Mouse (Mus musculus) liver, embryonic 13.5 days (tissue): Measurements from ENCODE around the gene Lmo7. TPM values are rescaled to one million over a fixed set of nuclear protein-coding genes. Genes with fewer than 3 reads are reported as not detected.

Source experiments
- ATAC-seq: fragments of 200-750 bp; cut with Nextera tagmentation; 2 replicates; pipeline ENCODE4 v1.8.0; 2017; ENCODE audit warnings: low read depth, mild to moderate bottlenecking, moderate number of reproducible peaks, moderate library complexity
- DNase-seq: peaks from one replicate; pipeline ENCODE4 v3.0.0; 2022
- H3K27ac ChIP-seq: fragments of 300-500 bp; sonication (generic); 2 replicates; pipeline ENCODE4 v1.5.1; 2015; ENCODE audit warnings: moderate library complexity, mild to moderate bottlenecking, inconsistent platforms
- H3K27me3 ChIP-seq: fragments of 300-500 bp; sonication (generic); 2 replicates; pipeline ENCODE4 v1.6.1; 2015; ENCODE audit warnings: mild to moderate bottlenecking, inconsistent platforms
- H3K36me3 ChIP-seq: fragments of 300-500 bp; sonication (generic); 2 replicates; pipeline ENCODE4 v1.6.1; 2015; ENCODE audit warnings: mild to moderate bottlenecking, inconsistent platforms
- H3K4me1 ChIP-seq: fragments of 300-500 bp; sonication (generic); replicated peaks from 2 replicates; pipeline ENCODE4 v1.6.1; 2015; ENCODE audit warnings: inconsistent platforms
- H3K4me2 ChIP-seq: fragments of 300-500 bp; sonication (generic); 2 replicates; pipeline ENCODE4 v1.6.1; 2015; ENCODE audit warnings: inconsistent platforms, mild to moderate bottlenecking, moderate library complexity
- H3K4me3 ChIP-seq: fragments of 300-500 bp; sonication (generic); replicated peaks from 2 replicates; pipeline ENCODE4 v1.5.1; 2015; ENCODE audit warnings: mild to moderate bottlenecking, inconsistent platforms
- H3K9ac ChIP-seq: fragments of 300-500 bp; sonication (generic); 2 replicates; pipeline ENCODE4 v1.6.1; 2015; ENCODE audit warnings: mild to moderate bottlenecking, inconsistent platforms
- H3K9me3 ChIP-seq: fragments of 300-500 bp; sonication (generic); replicated peaks from 2 replicates; pipeline ENCODE4 v1.6.1; 2016; ENCODE audit warnings: inconsistent platforms
- WGBS: fragments of 180-500 bp; shearing (Covaris S2); methylation state at CpG from one replicate; pipeline ENCODE4 v1.1.7; 2015; ENCODE audit not compliant: insufficient replicate concordance; 5-methylcytosine and 5-hydroxymethylcytosine counted together
- polyA plus RNA-seq: library from polyadenylated mRNA; unstranded; fragments of >200 nt; fragmentation: Nextera tagmentation; extraction: Ambion mirVana; gene quantifications from 2 replicates; pipeline ENCODE4 v1.2.1, GENCODE M21; 2015

Lmo7 gene
- polyA plus RNA-seq, 1 experiment from 2014 or later = 1.4 TPM

DNA sequence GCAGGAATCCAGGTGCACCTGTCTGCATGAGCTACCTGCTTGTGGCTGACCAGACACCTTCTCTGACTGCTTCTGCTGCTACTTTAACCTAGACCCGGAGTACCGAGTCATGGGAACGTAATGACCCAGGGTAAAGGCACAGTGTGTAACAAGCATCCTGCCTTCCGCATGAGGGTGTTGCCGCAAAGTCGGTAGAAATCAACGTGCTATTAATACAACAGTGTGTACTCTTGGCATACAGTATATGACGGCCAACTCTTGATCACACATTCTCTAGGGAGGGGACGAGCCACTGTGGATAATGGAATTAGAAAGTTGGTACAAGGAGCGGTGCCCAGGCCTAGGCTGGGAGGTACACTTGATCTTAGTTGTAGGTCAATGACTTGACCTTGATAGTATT lies 156.6 kb downstream of the Lmo7 start:
- Histone ChIP-seq H3K27me3 (no peaks in the 10 kb centered on the region), H3K4me3 (no peak overlapping the region), H3K36me3 (no peaks in the 10 kb centered on the region), H3K9ac (no peak overlapping the region), H3K4me2 (no peak overlapping the region), H3K27ac (no peak overlapping the region), H3K4me1 (no peaks in the 10 kb centered on the region), H3K9me3 (no peaks in the 10 kb centered on the region)
- 86% methylated on average over 10 of the region's 10 CpGs for WGBS
- ATAC-seq (no peak), DNase-seq (no peak)

DNA sequence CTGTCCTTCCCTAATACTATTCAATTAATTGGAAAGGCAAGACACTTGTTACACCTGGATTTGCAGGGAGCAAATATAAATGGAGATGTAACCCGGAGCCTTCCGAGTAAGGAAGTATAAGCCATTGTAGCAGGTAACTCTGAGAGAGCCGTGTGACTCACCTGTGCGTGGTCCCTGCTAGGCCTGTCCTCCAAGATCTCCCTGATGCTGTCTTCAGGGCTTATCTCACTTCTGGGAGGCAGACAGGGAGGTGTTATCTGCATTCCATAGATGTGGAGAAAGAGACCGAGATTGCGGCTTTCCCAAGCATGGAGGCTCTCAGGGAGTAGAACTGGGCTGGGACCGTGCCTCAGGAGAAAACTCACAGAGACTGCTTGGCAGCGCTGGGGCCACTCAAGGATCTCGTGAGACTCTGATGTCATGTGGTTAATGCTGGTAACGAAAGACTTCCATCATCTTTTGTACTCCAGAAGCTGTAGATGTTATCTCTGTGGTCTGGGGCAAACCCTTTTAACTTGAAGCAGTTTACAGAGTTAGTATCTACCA lies 162.2 kb downstream of the Lmo7 start:
- DNase-seq (no peak), ATAC-seq (no peak)
- H3K36me3 ChIP-seq = no peaks in the 10 kb centered on the region
- WGBS = 53% methylated on average over 10 of the region's 10 CpGs
- H3K9me3 ChIP-seq = no peaks in the 10 kb centered on the region
- no peak overlapping the region for H3K27ac ChIP-seq
- no peak overlapping the region for H3K9ac ChIP-seq
- H3K4me2 ChIP-seq = no peak overlapping the region
- H3K27me3 ChIP-seq = no peaks in the 10 kb centered on the region
- no peak overlapping the region for H3K4me3 ChIP-seq
- no peaks in the 10 kb centered on the region for H3K4me1 ChIP-seq

DNA sequence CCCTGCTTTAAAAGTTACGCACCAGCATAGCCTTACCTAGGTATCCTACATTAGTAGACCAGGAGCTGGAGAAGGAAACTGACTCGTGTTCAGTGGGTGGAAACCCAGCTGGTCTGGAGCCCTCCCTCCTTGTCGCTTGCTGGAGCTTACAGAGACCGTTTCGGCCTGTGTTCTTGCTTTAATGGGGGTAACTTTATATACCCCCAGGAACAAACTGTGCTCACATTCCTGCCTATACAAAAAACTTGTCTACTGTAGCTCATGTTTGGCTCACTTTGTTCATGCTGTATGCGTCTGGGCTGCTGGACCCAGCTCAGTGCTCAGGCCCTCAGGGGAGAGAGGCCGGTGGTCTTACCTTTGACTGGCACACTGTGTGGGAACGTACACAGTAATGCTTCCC lies 162.7 kb downstream of the Lmo7 start:
- Histone ChIP-seq H3K4me3 (no peak overlapping the region), H3K9ac (no peak overlapping the region), H3K36me3 (no peaks in the 10 kb centered on the region), H3K27me3 (no peaks in the 10 kb centered on the region), H3K4me1 (no peaks in the 10 kb centered on the region), H3K4me2 (no peak overlapping the region), H3K27ac (no peak overlapping the region), H3K9me3 (no peaks in the 10 kb centered on the region)
- no peak for ATAC-seq
- 66% methylated on average over 8 of the region's 8 CpGs for WGBS
- no peak for DNase-seq

DNA sequence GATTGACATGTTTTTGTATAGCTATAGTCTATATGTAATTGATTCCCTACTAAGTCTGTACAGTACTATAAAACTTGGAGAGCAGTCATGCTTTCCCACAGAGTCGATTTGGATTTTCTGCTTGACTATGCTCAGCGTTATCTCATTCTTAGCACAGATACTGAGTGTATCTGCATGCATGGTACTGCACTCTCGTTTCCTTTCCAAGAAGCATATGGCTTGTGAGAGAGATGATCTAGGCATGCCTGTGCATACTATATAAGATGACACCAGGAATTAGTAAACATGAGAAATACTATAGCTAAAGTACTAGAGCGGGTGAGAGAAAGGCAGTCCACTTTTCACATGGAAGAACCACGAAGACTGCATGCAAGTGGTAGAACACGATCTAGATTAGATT lies 163.5 kb downstream of the Lmo7 start:
- Histone ChIP-seq H3K27ac (no peak overlapping the region), H3K4me3 (no peak overlapping the region), H3K27me3 (no peaks in the 10 kb centered on the region), H3K4me1 (no peaks in the 10 kb centered on the region), H3K36me3 (no peaks in the 10 kb centered on the region), H3K4me2 (no peak overlapping the region), H3K9ac (no peak overlapping the region), H3K9me3 (no peaks in the 10 kb centered on the region)
- no peak for DNase-seq
- ATAC-seq = no peak
- 70% methylated on average over 6 of the region's 6 CpGs for WGBS

DNA sequence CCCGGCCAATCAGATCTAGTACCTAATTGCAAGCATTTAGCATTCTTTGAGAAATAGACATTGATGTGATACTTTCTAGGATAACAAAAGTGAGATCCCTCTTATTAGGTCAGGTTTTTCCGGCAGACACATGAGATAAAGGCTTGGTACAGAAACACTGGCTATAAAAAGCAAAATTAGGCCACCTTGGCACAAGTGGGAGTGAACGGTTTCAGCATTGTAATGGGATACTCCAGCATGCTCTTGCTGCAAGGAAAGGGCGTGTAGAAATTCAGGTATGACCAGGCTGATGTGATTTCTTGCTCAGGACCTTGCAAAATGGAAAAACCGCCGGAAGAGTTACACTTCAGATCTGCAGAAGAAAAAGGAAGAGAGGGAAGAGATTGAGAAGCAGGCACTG lies 168.5 kb downstream of the Lmo7 start:
- H3K36me3 ChIP-seq = no peaks in the 10 kb centered on the region
- no peak for DNase-seq
- WGBS = 62% methylated on average over 6 of the region's 6 CpGs

DNA sequence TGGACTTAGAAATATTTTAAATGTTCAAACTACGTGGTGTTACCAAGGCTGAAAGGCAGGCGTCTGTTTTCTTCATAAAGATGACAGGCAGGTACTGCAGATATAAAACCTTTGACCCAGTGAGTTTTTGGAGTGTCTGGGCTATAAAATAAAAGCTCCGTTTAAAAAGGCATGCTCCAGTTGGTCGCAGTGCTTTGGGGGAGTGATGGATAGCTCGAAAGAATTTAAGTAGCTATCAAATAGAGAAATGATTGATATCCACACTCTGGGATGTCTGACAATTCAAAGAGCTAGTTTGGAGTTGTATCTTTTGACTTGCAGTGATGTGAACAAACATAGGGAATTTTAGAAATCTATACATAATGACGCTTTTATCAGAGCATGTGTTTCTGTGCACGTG lies 171.7 kb downstream of the Lmo7 start:
- WGBS = 71% methylated on average over 7 of the region's 7 CpGs
- H3K36me3 ChIP-seq = no peaks in the 10 kb centered on the region
- no peak for DNase-seq

More for the DNA sequence above, 168.5 kb downstream of the Lmo7 start:
- Histone ChIP-seq H3K4me2 (no peak overlapping the region), H3K4me3 (no peak overlapping the region), H3K9me3 (no peaks in the 10 kb centered on the region), H3K27me3 (no peaks in the 10 kb centered on the region), H3K27ac (no peak overlapping the region), H3K9ac (no peak overlapping the region), H3K4me1 (no peaks in the 10 kb centered on the region)
- ATAC-seq = no peak

DNA sequence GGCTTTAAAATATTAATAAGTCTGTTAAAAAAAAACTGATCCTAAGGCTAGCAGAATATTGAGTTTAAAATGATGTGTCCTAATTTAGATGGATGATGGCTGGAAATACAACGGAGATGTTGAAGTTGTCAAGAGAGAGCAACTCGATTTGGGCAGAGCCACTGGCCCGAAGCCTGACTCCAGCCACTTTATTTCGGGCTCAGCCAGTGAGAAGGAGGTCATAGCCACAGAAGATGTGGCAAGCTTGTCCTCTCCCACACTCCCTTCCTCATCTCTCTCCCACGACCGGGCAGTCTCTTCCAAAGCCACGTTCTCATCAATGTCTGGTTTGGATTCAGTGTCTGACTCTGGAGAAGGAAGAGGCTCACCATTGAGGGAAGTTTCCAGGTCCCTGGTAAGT lies 172.2 kb downstream of the Lmo7 start:
- no peak overlapping the region for H3K4me3 ChIP-seq
- H3K27ac ChIP-seq = no peak overlapping the region
- no peaks in the 10 kb centered on the region for H3K4me1 ChIP-seq
- ATAC-seq = no peak
- H3K9ac ChIP-seq = no peak overlapping the region
- 63% methylated on average over 7 of the region's 7 CpGs for WGBS
- no peaks in the 10 kb centered on the region for H3K36me3 ChIP-seq
- no peak for DNase-seq
- no peaks in the 10 kb centered on the region for H3K9me3 ChIP-seq
- no peaks in the 10 kb centered on the region for H3K27me3 ChIP-seq
- H3K4me2 ChIP-seq = no peak overlapping the region

More for the DNA sequence above, 171.7 kb downstream of the Lmo7 start:
- no peak overlapping the region for H3K4me3 ChIP-seq
- no peak for ATAC-seq
- H3K9ac ChIP-seq = no peak overlapping the region
- no peaks in the 10 kb centered on the region for H3K9me3 ChIP-seq
- no peaks in the 10 kb centered on the region for H3K4me1 ChIP-seq
- no peaks in the 10 kb centered on the region for H3K27me3 ChIP-seq
- no peak overlapping the region for H3K4me2 ChIP-seq
- H3K27ac ChIP-seq = no peak overlapping the region

DNA sequence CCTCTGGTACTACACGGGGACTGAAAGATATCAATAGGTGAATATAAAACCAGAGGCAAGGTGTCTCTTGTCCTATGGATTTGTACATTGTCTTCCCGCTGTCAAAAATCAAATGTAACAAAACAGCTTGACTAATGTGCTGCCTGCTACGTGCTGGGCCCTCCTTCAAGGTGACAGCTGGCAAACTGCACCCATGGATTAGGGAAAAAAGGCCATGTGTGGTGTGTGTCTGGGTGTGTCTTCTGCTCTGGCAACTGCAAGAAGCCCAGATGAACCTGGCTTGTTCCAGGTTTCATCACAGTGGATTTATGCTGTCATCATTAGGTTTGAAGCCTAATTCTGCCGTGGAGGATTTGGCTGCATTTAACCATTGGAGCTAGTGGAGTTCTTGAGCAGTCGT lies 174.0 kb downstream of the Lmo7 start:
- WGBS = 56% methylated on average over 5 of the region's 5 CpGs
- no peak overlapping the region for H3K4me2 ChIP-seq
- H3K36me3 ChIP-seq = no peaks in the 10 kb centered on the region
- H3K27me3 ChIP-seq = no peaks in the 10 kb centered on the region
- no peaks in the 10 kb centered on the region for H3K9me3 ChIP-seq
- no peaks in the 10 kb centered on the region for H3K4me1 ChIP-seq
- DNase-seq (no peak), ATAC-seq (no peak)
- H3K27ac ChIP-seq = no peak overlapping the region
- no peak overlapping the region for H3K4me3 ChIP-seq
- H3K9ac ChIP-seq = no peak overlapping the region

DNA sequence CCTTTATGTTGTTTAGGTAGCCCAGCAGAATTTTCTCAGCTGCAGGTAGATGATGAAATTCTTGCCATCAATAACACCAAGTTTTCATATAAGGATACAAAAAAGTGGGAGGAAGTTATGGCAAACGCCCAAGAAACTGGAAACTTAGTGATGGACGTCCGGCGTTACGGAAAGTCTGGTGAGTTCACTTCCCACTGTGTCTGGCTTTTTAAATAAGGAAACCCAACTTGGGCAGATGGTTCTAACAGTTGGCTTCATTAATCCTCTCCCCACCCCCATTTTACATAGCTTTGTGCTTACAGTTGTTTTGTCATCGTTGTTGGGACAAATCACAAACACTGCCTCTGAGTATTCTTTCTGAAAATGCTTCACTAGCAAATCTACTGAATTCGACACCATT lies 182.2 kb downstream of the Lmo7 start:
- WGBS = 63% methylated on average over 7 of the region's 7 CpGs
- H3K9me3 ChIP-seq = no peaks in the 10 kb centered on the region
- H3K27ac ChIP-seq = no peak overlapping the region
- DNase-seq (no peak), ATAC-seq (no peak)
- no peaks in the 10 kb centered on the region for H3K36me3 ChIP-seq
- no peak overlapping the region for H3K9ac ChIP-seq
- no peak overlapping the region for H3K4me3 ChIP-seq
- H3K4me1 ChIP-seq = no peaks in the 10 kb centered on the region
- H3K27me3 ChIP-seq = no peaks in the 10 kb centered on the region
- no peak overlapping the region for H3K4me2 ChIP-seq

DNA sequence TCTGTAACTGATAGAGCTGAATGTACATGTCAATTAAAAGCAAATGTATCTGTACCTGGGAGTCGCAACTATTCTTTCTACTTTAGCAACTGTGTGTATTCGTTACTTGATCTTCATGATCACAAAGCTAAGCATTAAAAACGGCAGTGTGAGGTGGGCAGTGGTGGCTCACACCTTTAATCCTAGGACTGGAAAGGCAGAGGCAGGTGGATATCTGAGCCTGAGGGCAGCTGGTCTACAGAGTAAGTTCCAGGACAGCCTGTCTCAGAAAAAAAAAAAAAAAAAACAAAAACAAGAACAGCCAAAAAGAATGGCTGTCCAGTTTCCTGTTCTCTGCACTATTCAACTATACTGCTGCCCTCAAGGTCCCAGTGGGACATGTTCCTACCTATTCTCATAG lies 182.6 kb downstream of the Lmo7 start:
- Histone ChIP-seq H3K9ac (no peak overlapping the region), H3K9me3 (no peaks in the 10 kb centered on the region), H3K36me3 (no peaks in the 10 kb centered on the region), H3K27ac (no peak overlapping the region), H3K4me2 (no peak overlapping the region), H3K4me1 (no peaks in the 10 kb centered on the region), H3K27me3 (no peaks in the 10 kb centered on the region), H3K4me3 (no peak overlapping the region)
- 68% methylated on average over 3 of the region's 3 CpGs for WGBS
- DNase-seq (no peak), ATAC-seq (no peak)

DNA sequence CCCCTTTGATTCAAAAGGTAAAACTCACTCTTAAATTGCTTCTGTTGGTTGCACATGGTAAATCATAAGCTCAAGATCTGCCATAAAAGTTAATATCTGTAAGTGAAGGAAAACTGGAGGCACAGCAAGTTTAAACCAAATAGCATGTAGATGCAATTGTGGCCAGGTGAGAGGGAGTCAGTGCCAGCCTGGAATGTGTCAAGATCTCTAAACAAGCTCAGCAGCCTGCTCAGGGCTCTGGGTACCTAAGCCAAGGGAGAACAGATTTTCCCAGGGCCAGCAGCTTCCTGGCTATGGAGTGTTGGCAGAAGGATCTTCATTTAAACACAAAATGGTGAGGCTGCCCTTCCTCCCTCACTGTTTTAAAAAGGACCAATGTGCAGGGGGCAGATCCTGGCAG lies 184.6 kb downstream of the Lmo7 start:
- Histone ChIP-seq H3K36me3 (0 out of 2 replicates have a peak, but pooled peaks cover 2% of the 10 kb centered on the region), H3K9me3 (no peaks in the 10 kb centered on the region), H3K27ac (no peak overlapping the region), H3K4me2 (no peak overlapping the region), H3K9ac (no peak overlapping the region), H3K27me3 (no peaks in the 10 kb centered on the region), H3K4me3 (no peak overlapping the region), H3K4me1 (no peaks in the 10 kb centered on the region)
- DNase-seq = no peak
- ATAC-seq = no peak

DNA sequence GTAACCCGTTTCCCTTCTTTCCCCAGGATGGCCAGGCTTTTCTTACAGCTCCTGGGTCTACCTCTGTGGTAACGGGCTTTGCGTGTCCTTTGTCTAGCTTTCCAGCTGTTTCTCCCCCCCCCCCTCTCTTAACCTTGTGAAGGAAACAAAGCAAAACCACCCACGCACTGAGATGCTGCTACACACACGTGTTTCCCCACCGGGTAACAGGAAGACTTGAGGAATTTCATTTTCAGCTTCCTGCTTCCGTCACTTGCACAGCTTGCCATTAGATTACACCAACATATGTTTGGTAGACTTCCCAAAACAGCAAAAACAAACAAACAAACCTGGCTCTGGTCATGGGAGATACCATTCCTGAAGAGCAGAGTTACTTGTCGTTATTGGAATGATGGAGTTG lies 186.1 kb downstream of the Lmo7 start:
- DNase-seq (no peak), ATAC-seq (no peak)
- no peak overlapping the region for H3K4me2 ChIP-seq
- WGBS = 47% methylated on average over 8 of the region's 8 CpGs
- no peak overlapping the region for H3K4me3 ChIP-seq
- no peaks in the 10 kb centered on the region for H3K27me3 ChIP-seq
- H3K27ac ChIP-seq = no peak overlapping the region
- no peaks in the 10 kb centered on the region for H3K4me1 ChIP-seq
- no peak overlapping the region for H3K9ac ChIP-seq
- no peaks in the 10 kb centered on the region for H3K9me3 ChIP-seq
- 0 out of 2 replicates have a peak, but pooled peaks cover 5% of the 10 kb centered on the region for H3K36me3 ChIP-seq
